19 mouse cellular contexts compared by ENCODE assay signal in genomic region chr10:116531063-116531462, GRCm38 (mm10). TPM values are rescaled to one million over a fixed set of nuclear protein-coding genes. Genes with fewer than 3 reads are reported as not detected.
A peak's percentile ranks its signal among the peaks of the same experiment; 100 is the strongest.
DNase-seq lines count a peak whose midpoint lies in the region; ATAC-seq and TF ChIP-seq lines count a peak whose summit lies in the region.
"Had no signal": no experiment of that assay in that cellular context is flagged by ENCODE, and none has a peak within 500 bp of the region (broad histone marks: within the 10 kb centered on the region; RNA-seq: fewer than 3 reads in every experiment).

No protein-coding gene starts in this region.

- H3K4me1 ChIP-seq in lung, postnatal 0 days (ENCODE audit: insufficient read depth, low read depth, low read length) = no peaks in the 10 kb centered on the region

- POLR2A ChIA-PET in Patski (lab: Charles Lee) = no interaction called here

- no peak for TF ChIP-seq EP300 in lung, postnatal 0 days (IDR thresholded peaks at IDR 0.05)

- no peak overlapping the region for H3K9ac ChIP-seq in lung, postnatal 0 days (replicated peaks; ENCODE audit: low read depth)
- H3K9ac ChIP-seq: forebrain, embryonic 12.5 days; hindbrain, embryonic 13.5 days; liver, embryonic 14.5 days had no signal

- CTCF ChIA-PET in Patski (lab: Charles Lee) = interaction anchor here (0.7 to 2.1 kb wide), 3 partner anchors 13 to 216 kb away, joined by 3 to 11 read pairs (median 3); no protein-coding TSS in a partner anchor

- no peaks in the 10 kb centered on the region for H3K36me3 ChIP-seq in lung, postnatal 0 days (ENCODE audit: insufficient read depth, low read length)
- H3K36me3 ChIP-seq: forebrain, embryonic 12.5 days; hindbrain, embryonic 13.5 days had no signal

- in situ Hi-C loops in Patski (cut with MboI; ENCODE audit: low pct_unique_long_range_greater_than_20kb) = loop anchor here (5.0 kb wide), 1 partner anchor 46 kb away; no protein-coding TSS in a partner anchor

- H3K9me3 ChIP-seq in lung, postnatal 0 days (ENCODE audit: low read length) = no peaks in the 10 kb centered on the region
- H3K9me3 ChIP-seq: forebrain, embryonic 12.5 days; G1E; hindbrain, embryonic 13.5 days; megakaryocyte, embryonic 14.5 days had no signal

- no peak overlapping the region for H3K27ac ChIP-seq in lung, postnatal 0 days (ENCODE audit: low read length)
- H3K27ac ChIP-seq: forebrain, embryonic 12.5 days; hindbrain, embryonic 13.5 days; liver, embryonic 14.5 days had no signal

- no peak overlapping the region for H3K4me2 ChIP-seq in lung, postnatal 0 days (replicated peaks; ENCODE audit: low read depth, low read length)
- H3K4me2 ChIP-seq: forebrain, embryonic 12.5 days; hindbrain, embryonic 13.5 days had no signal

- H3K27me3 ChIP-seq in lung, postnatal 0 days (replicated peaks; ENCODE audit: insufficient read depth, low read length) = no peaks in the 10 kb centered on the region
- no peaks in the 10 kb centered on the region for H3K27me3 ChIP-seq in Patski
- H3K27me3 ChIP-seq: forebrain, embryonic 12.5 days; hindbrain, embryonic 13.5 days; megakaryocyte, embryonic 14.5 days had no signal

- TF ChIP-seq CTCF in lung, postnatal 0 days (IDR thresholded peaks at IDR 0.05) = peak; percentile 24; the same call in 1 of the 2 replicates
- peak; percentile 48 for TF ChIP-seq CTCF in Patski (IDR thresholded peaks at IDR 0.05)

- WGBS in lung, postnatal 0 days = 73% methylated on average over 3 of the region's 3 CpGs

- no peak for ATAC-seq in lung, postnatal 0 days
- ATAC-seq in Patski = no peak
- ATAC-seq: CD4-positive, CD25-positive, alpha-beta regulatory T cell, adult 4 months had no signal

- peak; percentile 19 for DNase-seq in kidney, adult 9 months
- DNase-seq in kidney, adult 11 months = no peak
- DNase-seq in lung, postnatal 0 days (ENCODE audit: low spot score) = no peak
- no peak for DNase-seq in lung, postnatal 25 days (ENCODE audit: low spot score)
- no peak for DNase-seq in Patski (ENCODE audit: low read depth, low spot score)
- DNase-seq in urinary bladder, adult 2 months (ENCODE audit: low spot score) = no peak
- no peak for DNase-seq in heart, adult 18-20 months
- DNase-seq: adrenal gland, postnatal 10 days; cerebellum, adult 9-11 months; gastrocnemius, postnatal 14 days; kidney, postnatal 14 days; lung, postnatal 10 days; midbrain, embryonic 14.5 days had no signal

- H3K4me3 ChIP-seq in lung, postnatal 0 days (ENCODE audit: low read depth, low read length) = no peak overlapping the region
- H3K4me3 ChIP-seq: forebrain, embryonic 12.5 days; hindbrain, embryonic 13.5 days; megakaryocyte, embryonic 14.5 days had no signal

RNA-seq across cellular contexts. Expression of gene Cnot2, which starts 50.2 kb away (rescaled TPM):
- 47.3 and 55.7 TPM in 2 replicates for polyA plus RNA-seq in lung, postnatal 0 days (2015; fragmentation: Nextera tagmentation; extraction: Ambion mirVana)
- polyA plus RNA-seq in Patski (2021) = 68.5 TPM
- 59.3 and 60.0 TPM in 2 replicates for polyA plus RNA-seq in urinary bladder, adult 2 months (2012; rRNA removed)
- 10 to 100 TPM; 38.3 to 39.2 TPM for total RNA-seq in heart, adult 18-20 months (2021)

RNA-seq across cellular contexts. Expression of gene Kcnmb4, which starts 57.4 kb away (rescaled TPM):
- 2.8 and 3.3 TPM in 2 replicates for polyA plus RNA-seq in lung, postnatal 0 days (2015; fragmentation: Nextera tagmentation; extraction: Ambion mirVana)
- 2.3 TPM for polyA plus RNA-seq in Patski (2021)
- polyA plus RNA-seq in urinary bladder, adult 2 months (2012; rRNA removed) = 3.3 and 3.9 TPM in 2 replicates
- under 1 TPM; 0.32 to 0.64 TPM for total RNA-seq in heart, adult 18-20 months (2021)
- polyA plus RNA-seq: G1E had no signal
